Mouse (Mus musculus) neural tube, embryonic 10.5 days (tissue): Measurements from ENCODE around the gene 1700016D06Rik.
"Not testable (repeated sequence)": the region's sequence is repeated elsewhere in the genome, so short reads cannot be mapped to it uniquely, and the experiment has no call there.

ENCODE experiments used
- DNase-seq: peaks from one replicate; pipeline ENCODE4 v3.0.0-alpha.2; 2017; ENCODE audit warnings: low spot score; ENCODE audit errors: extremely low spot score

Gene 1700016D06Rik

GRCm38 (mm10) chr8:11703789-11704188 lies 2.9 kb upstream of the 1700016D06Rik start:
- no peak for DNase-seq

- DNase-seq = no peak
Observed at GRCm38 (mm10) chr8:11701428-11701827, 565 bp upstream of the 1700016D06Rik start.

- peak; percentile 83 for DNase-seq
Observed at GRCm38 (mm10) chr8:11700060-11701032, 517 bp downstream of the 1700016D06Rik start.

GRCm38 (mm10) chr8:11699442-11700001 lies 1.3 kb downstream of the 1700016D06Rik start:
- DNase-seq = no peak

GRCm38 (mm10) chr8:11697467-11697866 lies 3.4 kb downstream of the 1700016D06Rik start:
- no peak for DNase-seq

- no peak for DNase-seq
Observed at GRCm38 (mm10) chr8:11696176-11696575, 4.7 kb downstream of the 1700016D06Rik start.

GRCm38 (mm10) chr8:11693972-11694371 lies 6.9 kb downstream of the 1700016D06Rik start:
- DNase-seq = no peak

- no peak for DNase-seq
Observed at GRCm38 (mm10) chr8:11692455-11692854, 8.4 kb downstream of the 1700016D06Rik start.

GRCm38 (mm10) chr8:11691761-11692160 lies 9.1 kb downstream of the 1700016D06Rik start:
- no peak for DNase-seq

- no peak for DNase-seq
Observed at GRCm38 (mm10) chr8:11691284-11691683, 9.6 kb downstream of the 1700016D06Rik start.

GRCm38 (mm10) chr8:11689945-11690344 lies 10.9 kb downstream of the 1700016D06Rik start:
- no peak for DNase-seq

- no peak for DNase-seq
Observed at GRCm38 (mm10) chr8:11687251-11687650, 13.6 kb downstream of the 1700016D06Rik start.

- DNase-seq = no peak
Observed at GRCm38 (mm10) chr8:11684558-11684957, 16.3 kb downstream of the 1700016D06Rik start.

- DNase-seq = no peak
Observed at GRCm38 (mm10) chr8:11668308-11668707, 32.6 kb downstream of the 1700016D06Rik start.

GRCm38 (mm10) chr8:11666023-11666716 lies 34.7 kb downstream of the 1700016D06Rik start:
- DNase-seq = not testable (repeated sequence)

- no peak for DNase-seq
Observed at GRCm38 (mm10) chr8:11661969-11662368, 38.9 kb downstream of the 1700016D06Rik start.

- DNase-seq = no peak
Observed at GRCm38 (mm10) chr8:11650021-11650420, 50.8 kb downstream of the 1700016D06Rik start.

GRCm38 (mm10) chr8:11643123-11643522 lies 57.7 kb downstream of the 1700016D06Rik start:
- no peak for DNase-seq

- DNase-seq = no peak
Observed at GRCm38 (mm10) chr8:11640606-11641005, 60.3 kb downstream of the 1700016D06Rik start.

- DNase-seq = no peak
Observed at GRCm38 (mm10) chr8:11637531-11637930, 63.3 kb downstream of the 1700016D06Rik start.

GRCm38 (mm10) chr8:11636324-11637057 lies 64.4 kb downstream of the 1700016D06Rik start:
- DNase-seq = peak; percentile 81
